8 mouse cellular contexts compared by ENCODE assay signal in the genomic region with DNA sequence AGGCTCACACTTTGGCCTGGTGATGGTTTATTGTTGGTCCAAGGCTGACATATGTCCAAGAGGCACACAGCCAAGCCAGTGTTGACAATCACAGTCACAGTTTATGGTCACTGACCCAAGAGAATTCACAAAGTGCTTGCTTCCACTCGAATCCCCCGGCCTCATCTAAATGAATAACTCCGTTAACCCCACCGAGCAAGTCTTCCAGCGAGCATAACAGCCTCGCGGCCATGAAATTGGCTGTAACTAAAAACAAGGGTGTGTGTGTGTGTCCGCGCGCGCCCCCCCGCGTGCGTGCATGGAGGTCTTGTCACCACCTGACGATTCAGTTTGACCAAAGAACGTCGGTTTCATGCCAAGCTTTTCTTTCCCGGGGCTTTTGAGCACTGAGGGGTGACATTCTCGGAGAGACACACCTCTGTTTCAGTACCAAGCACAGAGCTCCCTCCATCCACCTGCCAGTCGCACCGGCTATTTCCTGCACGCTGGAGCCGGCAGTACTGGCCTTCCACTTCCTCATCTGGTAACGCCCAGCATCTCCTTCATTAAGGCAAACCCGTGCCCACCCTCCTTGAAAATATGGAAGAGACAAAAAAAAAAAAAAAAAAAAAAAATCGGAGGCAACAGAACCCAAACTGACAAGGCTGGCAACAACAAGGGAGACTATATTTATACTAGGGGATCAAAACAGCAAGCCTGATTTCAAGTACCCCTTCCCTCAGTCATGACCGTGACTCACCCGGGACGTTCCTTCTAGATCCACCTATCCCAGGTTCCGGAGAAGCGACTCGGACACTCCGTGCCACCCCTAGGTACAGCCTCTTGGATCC. TPM values are rescaled to one million over a fixed set of nuclear protein-coding genes. Genes with fewer than 3 reads are reported as not detected.
DNase-seq lines count a peak whose midpoint lies in the region; ATAC-seq and TF ChIP-seq lines count a peak whose summit lies in the region.

No protein-coding gene starts in this region.

- peak overlapping the region; percentile 59 for H3K4me3 ChIP-seq in forebrain, embryonic 11.5 days (ENCODE audit: low read depth, low read length)
- H3K4me3 ChIP-seq in hindbrain, embryonic 16.5 days (ENCODE audit: low read length), result peak overlapping the region; percentile 79
- peak overlapping the region; percentile 93 for H3K4me3 ChIP-seq in small intestine, adult 2 months (ENCODE audit: low read depth, low read length)

- intact Hi-C loops in left cerebral cortex, postnatal 25 days (cut with DNase I), result no loop called here

- DNase-seq in adrenal gland, adult (ENCODE audit: inconsistent age in 2 of 2, low spot score in 1 of 2), result peak; percentile 43 to 75
- DNase-seq in adrenal gland, postnatal 4 days (ENCODE audit: low spot score in 2 of 2), result no peak
- peak; percentile 33 for DNase-seq in c-Kit-positive CD71-negative TER-119-negative erythroid progenitor cells, embryonic 14.5 days (ENCODE audit: low read depth)
- DNase-seq in forebrain, embryonic 11.5 days (ENCODE audit: low spot score), result peak; percentile 71
- DNase-seq in left cerebral cortex, postnatal 25 days (ENCODE audit: low spot score in 2 of 2), result peak; percentile 39 to 59

- no peaks in the 10 kb centered on the region for H3K27me3 ChIP-seq in forebrain, embryonic 11.5 days (ENCODE audit: control insufficient read depth, insufficient read depth, low read length)
- no peaks in the 10 kb centered on the region for H3K27me3 ChIP-seq in hindbrain, embryonic 16.5 days (replicated peaks; ENCODE audit: control insufficient read depth, insufficient read depth, low read length)
- H3K27me3 ChIP-seq in small intestine, adult 2 months (ENCODE audit: control insufficient read depth, insufficient read depth, low read length), result no peaks in the 10 kb centered on the region

- peak; percentile 15; the same call in 1 of the 2 replicates for TF ChIP-seq CTCF in small intestine, adult 2 months (IDR thresholded peaks at IDR 0.05; ENCODE audit: extremely low read depth, insufficient read length, insufficient replicate concordance, low read depth, low read length)

- peak overlapping the region; percentile 23 for H3K9ac ChIP-seq in forebrain, embryonic 11.5 days (ENCODE audit: low read length)
- peak overlapping the region; percentile 70 for H3K9ac ChIP-seq in hindbrain, embryonic 16.5 days (ENCODE audit: low read depth, low read length)

- H3K9me3 ChIP-seq in forebrain, embryonic 11.5 days (ENCODE audit: control insufficient read depth, low read length), result no peaks in the 10 kb centered on the region
- H3K9me3 ChIP-seq in hindbrain, embryonic 16.5 days (ENCODE audit: control insufficient read depth, low read length), result no peaks in the 10 kb centered on the region

- peak; percentile 20; the same call in 1 of the 2 replicates for TF ChIP-seq POLR2A in small intestine, adult 2 months (IDR thresholded peaks at IDR 0.05; ENCODE audit: low read depth, low read length)

- H3K4me1 ChIP-seq in forebrain, embryonic 11.5 days (replicated peaks; ENCODE audit: control insufficient read depth, insufficient read depth, low read length), result peaks cover 6% of the 10 kb centered on the region; the same call in 1 of the 2 replicates
- H3K4me1 ChIP-seq in hindbrain, embryonic 16.5 days (ENCODE audit: control insufficient read depth, insufficient read depth, low read depth, low read length), result peaks cover 6% of the 10 kb centered on the region; the same call in 1 of the 2 replicates
- H3K4me1 ChIP-seq in small intestine, adult 2 months (ENCODE audit: control insufficient read depth, insufficient read depth, insufficient read length, low read length), result peaks cover 8% of the 10 kb centered on the region

- ATAC-seq in forebrain, embryonic 11.5 days (replicated peaks; ENCODE audit: low FRiP score), result no peak
- ATAC-seq in hindbrain, embryonic 16.5 days, result peak; percentile 5; the same call in 1 of the 2 replicates
- peak; percentile 72 for ATAC-seq in megakaryocyte, adult 5-6 weeks (ENCODE audit: poor library complexity, severe bottlenecking)

- no peak overlapping the region for H3K27ac ChIP-seq in forebrain, embryonic 11.5 days (ENCODE audit: low read depth, low read length)
- H3K27ac ChIP-seq in hindbrain, embryonic 16.5 days (ENCODE audit: low read depth, low read length), result peak overlapping the region; percentile 69
- peak overlapping the region; percentile 68 for H3K27ac ChIP-seq in small intestine, adult 2 months (ENCODE audit: insufficient read depth, low read depth, low read length)

- H3K36me3 ChIP-seq in forebrain, embryonic 11.5 days (ENCODE audit: control insufficient read depth, insufficient read depth, low read length), result no peaks in the 10 kb centered on the region
- H3K36me3 ChIP-seq in hindbrain, embryonic 16.5 days (ENCODE audit: control insufficient read depth, insufficient read depth, low read length), result peaks cover 7% of the 10 kb centered on the region; the same call in 1 of the 2 replicates
- peaks cover 23% of the 10 kb centered on the region for H3K36me3 ChIP-seq in small intestine, adult 2 months (ENCODE audit: control insufficient read depth, insufficient read depth, low read length)

- WGBS in forebrain, embryonic 11.5 days, result 2% methylated on average over 33 of the region's 33 CpGs
- WGBS in hindbrain, embryonic 16.5 days, result 2% methylated on average over 33 of the region's 33 CpGs
- WGBS in small intestine, adult 2 months, result under 1% methylated on average over 33 of the region's 33 CpGs

- peak overlapping the region; percentile 96 for H3K4me2 ChIP-seq in forebrain, embryonic 11.5 days (ENCODE audit: low read depth, low read length, severe bottlenecking)
- H3K4me2 ChIP-seq in hindbrain, embryonic 16.5 days (ENCODE audit: low read length), result peak overlapping the region; percentile 91

RNA-seq across cellular contexts. Expression of a gene that starts 0.7 kb away (rescaled TPM):
- total RNA-seq in adrenal gland, postnatal 4 days (2021), result under 1 TPM; 0.59 to 0.67 TPM
- 0.35 and 0.44 TPM in 2 replicates for polyA plus RNA-seq in forebrain, embryonic 11.5 days (2014; fragmentation: Nextera tagmentation; extraction: Ambion mirVana)
- polyA plus RNA-seq in hindbrain, embryonic 16.5 days (2015; fragmentation: Nextera tagmentation; extraction: Ambion mirVana), result 0.39 and 0.41 TPM in 2 replicates
- 1 to 10 TPM; 1.3 to 1.8 TPM for total RNA-seq in left cerebral cortex, postnatal 25 days (2021)
- not detected in 2 replicates for total RNA-seq in megakaryocyte, adult 5-6 weeks (2015)
- 0.18 TPM in 1 of 2 replicates, not detected in the other for total RNA-seq in megakaryocyte, adult 5-6 weeks (2017)
- polyA plus RNA-seq in small intestine, adult 2 months (2012; rRNA removed), result 0.06 and 0.29 TPM in 2 replicates

RNA-seq across cellular contexts. Expression of a gene that starts 0.9 kb away (rescaled TPM):
- 10 to 100 TPM; 14.0 to 24.1 TPM for total RNA-seq in adrenal gland, postnatal 4 days (2021)
- 3.0 and 3.2 TPM in 2 replicates for polyA plus RNA-seq in forebrain, embryonic 11.5 days (2014; fragmentation: Nextera tagmentation; extraction: Ambion mirVana)
- polyA plus RNA-seq in hindbrain, embryonic 16.5 days (2015; fragmentation: Nextera tagmentation; extraction: Ambion mirVana), result 6.8 and 10.7 TPM in 2 replicates
- total RNA-seq in left cerebral cortex, postnatal 25 days (2021), result 100 to 1,000 TPM; 104 TPM
- total RNA-seq in megakaryocyte, adult 5-6 weeks (2015), result 7.1 and 7.7 TPM in 2 replicates
- 31.8 and 36.0 TPM in 2 replicates for total RNA-seq in megakaryocyte, adult 5-6 weeks (2017)
- 16.4 and 32.7 TPM in 2 replicates for polyA plus RNA-seq in small intestine, adult 2 months (2012; rRNA removed)

Comparison
In these comparisons a context has a peak if more than half of its experiments do, and no peak if none do; other contexts are left out.
1. DNase-seq: peak in adrenal gland, adult (2 of 2), c-Kit-positive CD71-negative TER-119-negative erythroid progenitor cells, embryonic 14.5 days (single experiment), forebrain, embryonic 11.5 days (single experiment) and left cerebral cortex, postnatal 25 days (2 of 2); none in adrenal gland, postnatal 4 days (0 of 2).
2. Peak in every context shown above with its lines, with median percentiles within 50 percentile points of each other: H3K4me3 ChIP-seq.